ENCODE assay signal across 8 mouse cellular contexts in genomic region chr11:60115638-60116276, GRCm38 (mm10). TPM values are rescaled to one million over a fixed set of nuclear protein-coding genes. Genes with fewer than 3 reads are reported as not detected.
A peak's percentile ranks its signal among the peaks of the same experiment; 100 is the strongest.
DNase-seq lines count a peak whose midpoint lies in the region; ATAC-seq and TF ChIP-seq lines count a peak whose summit lies in the region.

No protein-coding gene starts in this region.

- no peak for DNase-seq in liver, adult 2 months (ENCODE audit: extremely low read depth, low read depth, low spot score)
- no peak for DNase-seq in liver
- DNase-seq in embryonic facial prominence, embryonic 10.5 days (ENCODE audit: low spot score): no peak
- DNase-seq in layer of hippocampus, postnatal 10 days (ENCODE audit: low spot score in 2 of 2): no peak
- DNase-seq in cerebellum, postnatal 25 days: no peak
- DNase-seq in left cerebral cortex, postnatal 4 days: no peak

- intact Hi-C loops in left cerebral cortex, postnatal 4 days (cut with DNase I): no loop called here

- peak overlapping the region; percentile 91 for H3K27ac ChIP-seq in liver, adult 2 months (replicated peaks; ENCODE audit: insufficient read depth, low read depth, low read length)
- H3K27ac ChIP-seq in embryonic facial prominence, embryonic 10.5 days (replicated peaks): peak overlapping the region; percentile 91

- peak overlapping the region; percentile 88 for H3K9ac ChIP-seq in liver, adult 2 months (ENCODE audit: low read depth, low read length)

- no peaks in the 10 kb centered on the region for H3K36me3 ChIP-seq in liver, adult 2 months (ENCODE audit: control insufficient read depth, insufficient read depth, low read length)
- peaks cover 3% of the 10 kb centered on the region; the same call in 1 of the 2 replicates for H3K36me3 ChIP-seq in embryonic facial prominence, embryonic 10.5 days (replicated peaks)
- no peaks in the 10 kb centered on the region for H3K36me3 ChIP-seq in myocyte (ENCODE audit: control insufficient read depth, insufficient read depth)

- peaks cover 16% of the 10 kb centered on the region for H3K4me1 ChIP-seq in liver, adult 2 months (ENCODE audit: control insufficient read depth, insufficient read depth, low read length)
- peaks cover 85% of the 10 kb centered on the region for H3K4me1 ChIP-seq in embryonic facial prominence, embryonic 10.5 days

- H3K79me2 ChIP-seq in liver, adult 2 months (ENCODE audit: control insufficient read depth, insufficient read depth, low read length): peaks cover 44% of the 10 kb centered on the region; the same call in 1 of the 2 replicates
- H3K79me2 ChIP-seq in myocyte (ENCODE audit: control insufficient read depth, insufficient read depth): peaks cover 96% of the 10 kb centered on the region

- 21% methylated on average over 6 of the region's 6 CpGs for WGBS in liver, adult 2 months
- WGBS in embryonic facial prominence, embryonic 10.5 days: 35% methylated on average over 6 of the region's 6 CpGs

- no peaks in the 10 kb centered on the region for H3K27me3 ChIP-seq in liver, adult 2 months (ENCODE audit: control insufficient read depth, insufficient read depth, low read length)
- no peaks in the 10 kb centered on the region for H3K27me3 ChIP-seq in embryonic facial prominence, embryonic 10.5 days (replicated peaks; ENCODE audit: low read depth, poor library complexity, severe bottlenecking)
- no peaks in the 10 kb centered on the region for H3K27me3 ChIP-seq in myocyte (ENCODE audit: control insufficient read depth, insufficient read depth, insufficient read length)

- no peak for TF ChIP-seq CTCF in liver, adult 2 months (IDR thresholded peaks at IDR 0.05; ENCODE audit: low read depth, low read length)

- H3K4me2 ChIP-seq in myocyte (ENCODE audit: low read depth): peak overlapping the region; percentile 99

- H3K9me3 ChIP-seq in embryonic facial prominence, embryonic 10.5 days: no peaks in the 10 kb centered on the region

- no peak for TF ChIP-seq POLR2A in liver, adult 2 months (IDR thresholded peaks at IDR 0.05; ENCODE audit: extremely low read depth, insufficient read depth, low read length)
- TF ChIP-seq POLR2A in myocyte (IDR thresholded peaks at IDR 0.05; ENCODE audit: insufficient read length, low read depth): no peak

- H3K4me3 ChIP-seq in liver, adult 2 months (ENCODE audit: insufficient read depth, low read depth, low read length): peak overlapping the region; percentile 59
- H3K4me3 ChIP-seq in embryonic facial prominence, embryonic 10.5 days: peak overlapping the region; percentile 69
- peak overlapping the region; percentile 38 for H3K4me3 ChIP-seq in myocyte

- ATAC-seq in inflammation-experienced regulatory T-cells, adult 6 months: peak; percentile 23

- H3ac ChIP-seq in myocyte (ENCODE audit: control insufficient read depth, insufficient read length): no peak overlapping the region

TF ChIP-seq in myocyte, 11 proteins besides CTCF, POLR2A, EP300 and RAD21:
- TF ChIP-seq TCF3 (IDR thresholded peaks at IDR 0.05; ENCODE audit: insufficient read length, low read depth) (no peak), SRF (IDR thresholded peaks at IDR 0.05; ENCODE audit: control insufficient read depth, insufficient read length, low read depth) (no peak), MAX (IDR thresholded peaks at IDR 0.05; ENCODE audit: low read depth) (no peak), MYOD1 (IDR thresholded peaks at IDR 0.05; ENCODE audit: control insufficient read depth in 1 of 3, insufficient read length in 2 of 3, low read depth in 2 of 3) (no peak)

RNA-seq across cellular contexts. Expression of gene Rai1, which starts 10.9 kb away (rescaled TPM):
- 2.7 and 3.4 TPM in 2 replicates for total RNA-seq in liver, adult 2 months (2014; rRNA removed)
- polyA plus RNA-seq in liver, adult 2 months (2012; rRNA removed): 9.0 and 12.9 TPM in 2 replicates
- polyA plus RNA-seq in embryonic facial prominence, embryonic 10.5 days (2016; fragmentation: Nextera tagmentation; extraction: Ambion mirVana): 31.0 and 33.8 TPM in 2 replicates
- polyA plus RNA-seq in inflammation-experienced regulatory T-cells, adult 6 months (2017; shearing (Covaris generic)): 10 to 100 TPM in 2 of 3 experiments, 1 to 10 TPM in 1; 5.6 to 12.2 (median 12.1) TPM
- polyA plus RNA-seq in myocyte (2012; fragmentation: generic; extraction: Trizol): 26.0 TPM
- 10 to 100 TPM; 70.7 to 83.2 TPM for total RNA-seq in layer of hippocampus, postnatal 10 days (2021)
- total RNA-seq in left cerebral cortex, postnatal 4 days (2021): 10 to 100 TPM; 85.9 to 92.3 TPM
